Mouse (Mus musculus) urinary bladder, postnatal 10 days (tissue): ENCODE results near the gene Map3k10.

ENCODE experiments used
- DNase-seq: peaks from one replicate; pipeline ENCODE4 v3.0.0; 2022; ENCODE audit warnings: low spot score

The Map3k10 gene

DNA sequence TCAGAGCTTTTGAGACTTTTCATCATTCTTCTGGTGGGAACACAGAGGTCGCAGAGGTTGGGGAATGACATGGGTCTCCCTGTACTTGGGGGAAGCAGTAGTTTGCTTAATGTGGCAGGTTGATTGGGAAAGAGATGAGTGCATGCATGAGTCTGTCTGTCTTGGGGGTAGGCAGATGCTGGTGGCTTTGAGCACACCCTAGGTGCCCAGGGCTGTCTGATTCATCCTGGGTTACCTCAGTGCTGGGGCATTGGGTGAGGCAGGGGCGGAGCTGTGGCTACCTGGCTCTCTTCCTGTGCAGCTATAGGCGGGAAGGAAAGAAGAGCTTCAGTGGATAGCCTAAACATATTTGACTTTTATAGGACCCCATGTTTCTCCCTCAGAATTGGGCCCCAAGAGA is 66.3 kb downstream of the Map3k10 start:
- no peak for DNase-seq

DNA sequence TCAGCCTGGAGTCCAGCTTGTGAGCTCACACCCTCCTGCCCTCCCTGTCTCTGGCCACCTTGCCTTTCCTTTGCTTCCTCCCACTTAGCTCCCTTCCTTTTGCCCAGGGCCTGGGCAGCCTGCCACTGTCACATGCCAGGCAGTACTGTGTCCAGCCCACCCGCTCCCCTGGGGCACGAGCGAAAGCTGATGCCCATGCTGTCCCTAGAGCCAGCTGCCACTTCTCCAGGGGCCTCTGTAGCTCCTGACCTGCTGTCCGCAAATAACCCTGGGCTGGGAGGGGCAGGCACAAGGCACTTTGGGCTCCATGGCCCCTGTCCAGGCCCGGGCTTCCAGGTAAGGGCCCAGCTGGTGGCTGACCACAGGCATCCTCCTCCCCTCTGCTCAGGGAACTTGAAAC is 66.8 kb downstream of the Map3k10 start:
- no peak for DNase-seq

DNA sequence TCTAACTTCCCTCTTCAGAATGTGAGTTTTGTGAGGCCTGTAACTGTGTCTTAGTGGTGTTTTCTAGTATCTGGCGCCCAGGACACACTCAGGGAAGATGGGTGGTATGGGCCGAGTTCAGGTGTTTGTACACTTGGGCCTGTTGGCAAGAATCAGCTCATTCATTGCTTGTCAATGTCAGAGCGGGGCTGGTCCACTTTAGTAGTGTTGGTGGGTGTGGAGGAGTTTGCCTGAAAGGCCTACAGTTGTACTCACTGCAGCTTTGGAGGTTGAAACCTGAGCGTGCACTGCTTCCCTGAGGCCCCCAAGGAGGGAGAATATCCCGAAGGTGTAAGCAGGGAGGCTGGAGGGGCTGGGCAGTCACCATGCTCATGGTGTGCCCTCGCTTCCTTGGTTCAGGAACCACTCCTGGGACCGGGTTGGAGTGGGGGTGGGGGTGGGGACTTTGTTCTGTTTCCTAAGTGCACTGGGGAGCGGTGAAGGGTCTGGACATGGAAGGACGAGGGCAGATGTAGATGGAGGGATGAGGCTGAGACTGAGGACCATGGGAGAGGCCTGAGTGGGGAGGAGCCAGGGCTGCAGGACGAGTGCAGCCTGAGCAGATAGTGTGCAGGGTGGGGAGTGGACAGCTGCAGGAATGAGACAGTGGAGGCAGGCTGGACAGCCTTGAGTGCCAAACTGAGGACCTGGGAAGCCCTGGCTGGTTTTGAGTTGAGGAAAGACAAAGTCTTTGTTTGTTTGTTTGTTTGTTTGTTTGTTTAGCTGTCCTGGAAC is 67.7 kb downstream of the Map3k10 start:
- DNase-seq, result no peak
